27 mouse cellular contexts compared by ENCODE assay signal in the genomic region with DNA sequence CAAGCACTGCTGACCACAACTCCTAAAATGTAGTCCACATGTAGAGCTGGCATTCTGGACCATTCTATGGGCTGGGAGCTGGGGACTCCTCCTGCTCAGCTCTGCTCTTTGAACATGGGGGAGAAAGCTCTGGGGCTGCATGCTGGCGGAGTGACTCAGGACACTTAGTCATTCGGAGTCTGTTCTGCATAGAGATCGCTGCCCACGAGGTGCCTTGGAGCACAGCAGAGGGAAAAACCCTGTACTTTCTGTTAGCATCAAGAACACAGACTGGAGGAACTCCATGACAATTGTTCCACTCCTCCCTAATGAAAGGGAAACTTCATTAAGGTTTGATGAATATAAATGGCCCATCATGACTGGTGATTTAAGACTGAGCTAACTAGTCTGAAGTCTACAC.
DNase-seq lines count a peak whose midpoint lies in the region; TF ChIP-seq lines count a peak whose summit lies in the region.
"Had no signal": no experiment of that assay in that cellular context is flagged by ENCODE, and none has a peak within 500 bp of the region (broad histone marks: within the 10 kb centered on the region; RNA-seq: fewer than 3 reads in every experiment).

No protein-coding gene starts in this region.

- peak; percentile 40 for DNase-seq in adrenal gland, adult 2 months
- no peak for DNase-seq in adrenal gland, postnatal 10 days
- DNase-seq in 3134 (ENCODE audit: extremely low read depth, insufficient read length, low spot score) (peak; percentile 44), MN1 (ENCODE audit: low spot score) (peak; percentile 12)
- DNase-seq in adrenal gland, postnatal 36 days, result peak; percentile 36 to 54
- no peak for DNase-seq in spleen, adult 12 weeks (ENCODE audit: low spot score)
- DNase-seq in left cerebral cortex, adult 2 months (ENCODE audit: extremely low spot score in 1 of 2, low spot score in 2 of 2), result no peak
- DNase-seq: cerebellum, adult 11 months; cerebellum, adult 9-10 months; cerebellum, postnatal 36 days; gastrocnemius, adult 2 months; heart, adult 2 months; kidney, adult 9 months; kidney, postnatal 14 days; layer of hippocampus, postnatal 36 days; lung, embryonic 14.5 days; lung, postnatal 14 days; midbrain, embryonic 14.5 days; right cerebral cortex, postnatal 4 days; thymus, adult 2 months; thymus, postnatal 4 days had no signal

- H3K4me3 ChIP-seq in left cerebral cortex, adult 2 months, result no peak overlapping the region
- H3K4me3 ChIP-seq: gastrocnemius, adult 2 months; heart, adult 2 months; heart, embryonic 12.5 days; limb, embryonic 10.5 days; limb, embryonic 15.5 days; neural tube, embryonic 15.5 days had no signal

- H3K27ac ChIP-seq in left cerebral cortex, adult 2 months, result no peak overlapping the region
- H3K27ac ChIP-seq: gastrocnemius, adult 2 months; heart, adult 2 months; hindbrain, embryonic 14.5 days; limb, embryonic 10.5 days; limb, embryonic 15.5 days; liver, embryonic 14.5 days; neural tube, embryonic 15.5 days had no signal

- intact Hi-C loops in left cerebral cortex, adult 2 months (cut with DNase I), result no loop called here

- no peak for TF ChIP-seq CTCF in left cerebral cortex, adult 2 months (IDR thresholded peaks at IDR 0.05)

Comparison
In these comparisons a context has a peak if more than half of its experiments do, and no peak if none do; other contexts are left out.
1. DNase-seq: peak in adrenal gland, adult 2 months (single experiment), 3134 (single experiment), MN1 (single experiment) and adrenal gland, postnatal 36 days (2 of 2); none in adrenal gland, postnatal 10 days (single experiment), spleen, adult 12 weeks (single experiment) and left cerebral cortex, adult 2 months (0 of 2).